Comparison of ENCODE assay signal across 21 mouse cellular contexts in the genomic region with DNA sequence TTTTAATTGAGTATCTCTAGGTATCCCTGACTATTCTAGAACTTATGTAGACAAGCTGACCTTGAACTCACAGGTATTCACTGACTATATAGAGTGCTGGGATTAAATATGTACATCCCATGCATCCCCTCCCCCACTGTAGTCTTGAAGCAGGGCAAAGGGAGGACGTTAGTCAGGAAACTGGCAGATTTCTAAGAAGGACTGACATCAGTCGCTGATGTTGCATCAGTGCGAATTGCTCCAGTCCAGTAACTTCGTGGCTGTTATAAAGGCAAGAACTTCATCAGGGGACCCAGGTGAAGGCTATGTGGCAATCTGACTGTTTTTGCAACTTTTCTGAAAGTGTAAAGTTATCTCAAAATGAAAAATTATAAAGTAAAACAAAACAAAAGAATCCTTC. TPM values are rescaled to one million over a fixed set of nuclear protein-coding genes. Genes with fewer than 3 reads are reported as not detected.
"Had no signal": no experiment of that assay in that cellular context is flagged by ENCODE, and none has a peak within 500 bp of the region (broad histone marks: within the 10 kb centered on the region; RNA-seq: fewer than 3 reads in every experiment).

No protein-coding gene starts in this region.

- ATAC-seq: midbrain, embryonic 16.5 days had no signal

- H3K9me3 ChIP-seq: liver, embryonic 13.5 days; liver, embryonic 15.5 days; midbrain, embryonic 10.5 days; midbrain, embryonic 12.5 days; neural tube, embryonic 13.5 days; neural tube, embryonic 15.5 days; stomach, embryonic 15.5 days had no signal

- H3K9ac ChIP-seq: liver, embryonic 13.5 days; liver, embryonic 15.5 days; lung, embryonic 14.5 days; midbrain, embryonic 12.5 days; neural tube, embryonic 13.5 days; neural tube, embryonic 15.5 days; stomach, embryonic 15.5 days had no signal

- DNase-seq: liver, embryonic 13.5 days; lung, adult 18-20 months; lung, embryonic 14.5 days; lung, postnatal 10 days; lung, postnatal 4 days; midbrain, embryonic 14.5 days; retina, postnatal 1 day; right cerebral cortex, adult 18-20 months; right cerebral cortex, postnatal 14 days; thymus, adult 2 months; thymus, postnatal 25 days; thymus, postnatal 4 days had no signal

- H3K36me3 ChIP-seq: liver, embryonic 13.5 days; liver, embryonic 15.5 days; midbrain, embryonic 10.5 days; midbrain, embryonic 12.5 days; neural tube, embryonic 13.5 days; neural tube, embryonic 15.5 days; stomach, embryonic 15.5 days had no signal

- H3K4me3 ChIP-seq: liver, embryonic 13.5 days; liver, embryonic 15.5 days; midbrain, embryonic 10.5 days; midbrain, embryonic 12.5 days; myocyte; neural tube, embryonic 13.5 days; neural tube, embryonic 15.5 days; stomach, embryonic 15.5 days had no signal

- H3K4me2 ChIP-seq: liver, embryonic 13.5 days; liver, embryonic 15.5 days; lung, embryonic 14.5 days; midbrain, embryonic 12.5 days; neural tube, embryonic 13.5 days; neural tube, embryonic 15.5 days; stomach, embryonic 15.5 days had no signal

- H3K4me1 ChIP-seq: liver, embryonic 13.5 days; liver, embryonic 15.5 days; neural tube, embryonic 13.5 days; neural tube, embryonic 15.5 days; stomach, embryonic 15.5 days had no signal

- H3K27me3 ChIP-seq: liver, embryonic 13.5 days; midbrain, embryonic 12.5 days; neural tube, embryonic 13.5 days; neural tube, embryonic 15.5 days; stomach, embryonic 15.5 days had no signal

- H3K27ac ChIP-seq: liver, embryonic 13.5 days; liver, embryonic 15.5 days; midbrain, embryonic 10.5 days; midbrain, embryonic 12.5 days; neural tube, embryonic 13.5 days; neural tube, embryonic 15.5 days; stomach, embryonic 15.5 days; stomach, postnatal 0 days had no signal

RNA-seq across cellular contexts. Expression of a gene that starts 10.4 kb away (rescaled TPM):
- polyA plus RNA-seq: liver, embryonic 13.5 days; liver, embryonic 15.5 days had no signal
